Mouse (Mus musculus): ENCODE measurements around the gene Slc17a9. TPM values are rescaled to one million over a fixed set of nuclear protein-coding genes. Genes with fewer than 3 reads are reported as not detected.
A peak's percentile ranks its signal among the peaks of the same experiment; 100 is the strongest.

The Slc17a9 gene
- total RNA-seq, 1 experiment from 2014 or later = 12.1 TPM

- ATAC-seq (ENCODE audit: extremely low read depth, insufficient number of reproducible peaks, low FRiP score, poor library complexity, severe bottlenecking) = no peak
Observed at GRCm38 (mm10) chr2:180788843-180789242, 63.8 kb downstream of the Slc17a9 start.

- ATAC-seq (ENCODE audit: extremely low read depth, insufficient number of reproducible peaks, low FRiP score, poor library complexity, severe bottlenecking) = 0 out of 2 replicates have a peak, but pooled peaks have one; percentile 13
Observed at GRCm38 (mm10) chr2:180791674-180792073, 66.6 kb downstream of the Slc17a9 start.

Other genes starting within 250 kb of the Slc17a9 start
- gene Ntsr1, start 225.3 kb upstream of the Slc17a9 start, total RNA-seq (2017) = not detected in 2 replicates
- 46.7 TPM in 2 replicates for gene Mrgbp, start 144.0 kb upstream of the Slc17a9 start, total RNA-seq (2017)
- gene Ogfr, start 136.0 kb upstream of the Slc17a9 start, total RNA-seq (2017) = 56.9 and 76.6 TPM in 2 replicates
- 2.0 and 2.2 TPM in 2 replicates for gene Col9a3, start 127.5 kb upstream of the Slc17a9 start, total RNA-seq (2017)
- not detected in 2 replicates for gene Tcfl5, start 82.6 kb upstream of the Slc17a9 start, total RNA-seq (2017)
- gene Dido1, start 15.3 kb upstream of the Slc17a9 start, total RNA-seq (2017) = 102 and 114 TPM in 2 replicates
- 66.9 and 77.9 TPM in 2 replicates for gene Gid8, start 15.1 kb upstream of the Slc17a9 start, total RNA-seq (2017)
- gene Bhlhe23, start 51.6 kb downstream of the Slc17a9 start, total RNA-seq (2017) = not detected in 2 replicates
- gene Ythdf1, start 195.7 kb downstream of the Slc17a9 start, total RNA-seq (2017) = 28.0 and 32.9 TPM in 2 replicates
- gene Birc7, start 203.8 kb downstream of the Slc17a9 start, total RNA-seq (2017) = not detected in 2 replicates
- not detected in 2 replicates for gene Nkain4, start 229.4 kb downstream of the Slc17a9 start, total RNA-seq (2017)
- 53.9 and 65.8 TPM in 2 replicates for gene Arfgap1, start 242.0 kb downstream of the Slc17a9 start, total RNA-seq (2017)